Mouse (Mus musculus) lung, adult 18-20 months (tissue): ENCODE measurements around the gene Rhog.

ENCODE experiments used
- DNase-seq, 2 experiments: peaks; one replicate each; pipeline ENCODE4 v3.0.0; 2022; ENCODE audit warnings: mixed read lengths in 2 of 2

Rhog gene

GRCm38 (mm10) chr7:102249896-102250630, 5.8 kb downstream of the Rhog start:
- peak; percentile 76 to 84 for DNase-seq

GRCm38 (mm10) chr7:102249531-102249895, 6.3 kb downstream of the Rhog start:
- DNase-seq: peak in 1 of 2 experiments; percentile 45

- DNase-seq: peak in 1 of 2 experiments; percentile 40
Observed at GRCm38 (mm10) chr7:102248691-102249404, 7.0 kb downstream of the Rhog start.

- DNase-seq: peak; percentile 44 to 59
Observed at GRCm38 (mm10) chr7:102246956-102247797, 8.7 kb downstream of the Rhog start.

GRCm38 (mm10) chr7:102246265-102246664, 9.6 kb downstream of the Rhog start:
- no peak for DNase-seq

- peak; percentile 72 to 78 for DNase-seq
Observed at GRCm38 (mm10) chr7:102245775-102246174, 10.1 kb downstream of the Rhog start.

- peak; percentile 52 to 53 for DNase-seq
Observed at GRCm38 (mm10) chr7:102244782-102245535, 10.9 kb downstream of the Rhog start.

- peak; percentile 70 to 74 for DNase-seq
Observed at GRCm38 (mm10) chr7:102243870-102244269, 12.0 kb downstream of the Rhog start.

- no peak for DNase-seq
Observed at GRCm38 (mm10) chr7:102242917-102243316, 12.9 kb downstream of the Rhog start.

- DNase-seq: peak in 1 of 2 experiments; percentile 27
Observed at GRCm38 (mm10) chr7:102242371-102242770, 13.5 kb downstream of the Rhog start.

- DNase-seq: peak; percentile 32 to 43
Observed at GRCm38 (mm10) chr7:102239591-102239990, 16.3 kb downstream of the Rhog start.

GRCm38 (mm10) chr7:102238686-102239286, 17.1 kb downstream of the Rhog start:
- no peak for DNase-seq

GRCm38 (mm10) chr7:102233059-102233458, 22.8 kb downstream of the Rhog start:
- no peak for DNase-seq

- DNase-seq: peak; percentile 34 to 44
Observed at GRCm38 (mm10) chr7:102229814-102230213, 26.0 kb downstream of the Rhog start.

- DNase-seq: peak in 1 of 2 experiments; percentile 33
Observed at GRCm38 (mm10) chr7:102228049-102228670, 27.7 kb downstream of the Rhog start.

GRCm38 (mm10) chr7:102226051-102226450, 29.8 kb downstream of the Rhog start:
- DNase-seq: no peak

- DNase-seq: peak; percentile 66 to 77
Observed at GRCm38 (mm10) chr7:102223883-102224738, 31.7 kb downstream of the Rhog start.

- DNase-seq: peak; percentile 82 to 88
Observed at GRCm38 (mm10) chr7:102222830-102223556, 32.9 kb downstream of the Rhog start.

GRCm38 (mm10) chr7:102222336-102222735, 33.5 kb downstream of the Rhog start:
- peak; percentile 44 to 74 for DNase-seq

- no peak for DNase-seq
Observed at GRCm38 (mm10) chr7:102221899-102222298, 34.0 kb downstream of the Rhog start.
